Mouse (Mus musculus) kidney, adult 2 months (tissue): Measurements from ENCODE around the gene Brd1. TPM values are rescaled to one million over a fixed set of nuclear protein-coding genes. Genes with fewer than 3 reads are reported as not detected.
"Not testable (repeated sequence)": the region's sequence is repeated elsewhere in the genome, so short reads cannot be mapped to it uniquely, and the experiment has no call there.

ENCODE experiments used
- DNase-seq: peaks from one replicate; pipeline ENCODE4 v3.0.0; 2021
- H3K27ac ChIP-seq: fragments of 200-500 bp; 2 replicates; pipeline ENCODE4 v1.5.1; 2012; ENCODE audit warnings: low read depth, low read length, control low read depth, inconsistent platforms; ENCODE audit not compliant: insufficient read depth
- H3K27me3 ChIP-seq: fragments of 200-500 bp; replicated peaks from 2 replicates; pipeline ENCODE4 v1.6.1; 2012; ENCODE audit warnings: mild to moderate bottlenecking, moderate library complexity, low read length, inconsistent platforms; ENCODE audit not compliant: control insufficient read depth, insufficient read depth
- H3K36me3 ChIP-seq: fragments of 200-500 bp; 2 replicates; pipeline ENCODE4 v1.6.1; 2012; ENCODE audit warnings: mild to moderate bottlenecking, moderate library complexity, low read length, inconsistent platforms; ENCODE audit not compliant: control insufficient read depth, insufficient read depth
- H3K4me1 ChIP-seq: fragments of 200-500 bp; 2 replicates; pipeline ENCODE4 v1.6.1; 2011; ENCODE audit warnings: low read length; ENCODE audit not compliant: control insufficient read depth, insufficient read depth
- H3K4me3 ChIP-seq: fragments of 200-500 bp; 2 replicates; pipeline ENCODE4 v1.5.1; 2011; ENCODE audit warnings: mild to moderate bottlenecking, low read depth, low read length, control low read depth; ENCODE audit not compliant: insufficient read depth
- CTCF ChIP-seq: fragments of 200-500 bp; conservative IDR thresholded peaks from 2 replicates; pipeline ENCODE4 v1.5.1; 2011; ENCODE audit warnings: low read depth, mild to moderate bottlenecking, control low read depth, low read length, moderate library complexity, mixed read lengths; ENCODE audit not compliant: insufficient read depth, insufficient read length
- POLR2A ChIP-seq: fragments of 200-500 bp; IDR thresholded peaks from one replicate; pipeline ENCODE4 v1.6.1; 2011; ENCODE audit warnings: low read depth, low read length, control low read depth
- WGBS: fragments of 180-500 bp; shearing (Covaris S2); methylation state at CpG from one replicate; pipeline ENCODE4 v1.1.7; 2018; 5-methylcytosine and 5-hydroxymethylcytosine counted together
- polyA plus RNA-seq: library from polyadenylated mRNA; depleted of rRNA; stranded (reverse); fragments of >200 nt; gene quantifications from 2 replicates; pipeline ENCODE4 v1.2.3, GENCODE M21; 2012

Gene Brd1
- polyA plus RNA-seq, 1 experiment: 11.0 TPM

DNA sequence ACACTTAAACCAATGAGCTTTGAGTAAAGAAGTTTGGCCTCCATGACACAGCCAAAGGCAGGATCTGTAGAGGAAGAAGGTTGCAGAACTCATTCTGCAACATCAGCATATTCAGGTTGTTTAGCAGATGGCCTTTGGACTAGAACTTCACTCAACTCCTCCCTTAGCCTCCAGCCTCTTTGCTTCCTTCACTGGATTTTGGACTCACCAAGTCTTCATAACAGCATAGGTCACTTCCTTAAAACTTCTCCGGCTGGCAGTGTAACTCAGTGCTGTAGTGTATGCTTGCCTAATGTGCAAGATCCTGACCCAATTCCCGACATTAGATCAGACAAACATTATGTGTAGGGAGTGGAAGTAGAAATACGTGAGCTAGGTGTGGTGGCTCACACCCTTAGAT is 11.3 kb upstream of the Brd1 start:
- no peaks in the 10 kb centered on the region for H3K27me3 ChIP-seq
- TF ChIP-seq POLR2A (no peak), CTCF (no peak)
- no peaks in the 10 kb centered on the region for H3K36me3 ChIP-seq
- DNase-seq: peak; percentile 86
- no peak overlapping the region for H3K4me3 ChIP-seq
- peak overlapping the region; percentile 80 for H3K27ac ChIP-seq
- H3K4me1 ChIP-seq: peaks cover 10% of the 10 kb centered on the region
- WGBS: 58% methylated on average over 3 of the region's 3 CpGs

DNA sequence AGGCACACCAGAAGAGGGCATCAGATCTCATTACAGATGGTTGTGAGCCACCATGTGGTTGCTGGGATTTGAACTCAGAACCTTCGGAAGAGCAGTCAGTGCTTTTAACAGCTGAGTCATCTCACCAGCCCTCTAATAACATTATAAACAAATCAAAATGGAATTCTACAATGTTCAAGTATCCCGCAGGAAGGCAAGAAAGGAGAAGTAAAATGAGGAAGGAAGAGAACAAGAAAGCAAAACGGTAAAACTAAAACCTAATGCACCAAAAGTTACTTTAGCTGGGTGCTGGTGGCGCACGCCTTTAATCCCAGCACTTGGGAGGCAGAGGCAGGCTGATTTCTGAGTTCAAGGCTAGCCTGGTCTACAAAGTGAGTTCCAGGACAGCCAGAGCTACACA is 9.3 kb upstream of the Brd1 start:
- not testable (repeated sequence) for H3K36me3 ChIP-seq, DNase-seq, H3K27ac ChIP-seq, H3K27me3 ChIP-seq, H3K4me1 ChIP-seq, H3K4me3 ChIP-seq
- WGBS: 83% methylated on average over 5 of the region's 5 CpGs

DNA sequence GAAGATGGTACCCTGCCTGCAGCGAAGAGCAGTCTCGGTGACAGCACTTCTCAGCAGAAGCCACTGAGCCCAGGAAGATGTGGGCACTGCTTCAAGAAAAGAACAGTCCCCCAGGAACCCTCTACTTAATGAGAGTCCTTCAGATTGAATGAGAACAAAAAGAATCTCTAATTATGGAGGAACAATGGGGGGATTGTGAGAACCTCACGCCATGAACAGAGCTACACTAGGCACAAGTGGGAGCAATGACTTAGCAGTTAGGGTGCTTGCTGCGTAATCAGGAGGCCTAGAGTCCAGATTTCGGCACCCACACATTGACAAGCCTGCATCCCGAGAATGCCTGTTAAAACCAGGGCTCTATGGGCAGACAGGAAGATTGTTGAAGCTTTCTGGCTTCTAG is 7.3 kb upstream of the Brd1 start:
- DNase-seq: no peak
- H3K36me3 ChIP-seq: no peaks in the 10 kb centered on the region
- H3K4me1 ChIP-seq: peaks cover 10% of the 10 kb centered on the region
- no peaks in the 10 kb centered on the region for H3K27me3 ChIP-seq
- WGBS: 89% methylated on average over 6 of the region's 6 CpGs
- TF ChIP-seq CTCF (no peak), POLR2A (no peak)
- H3K4me3 ChIP-seq: no peak overlapping the region
- H3K27ac ChIP-seq: no peak overlapping the region

DNA sequence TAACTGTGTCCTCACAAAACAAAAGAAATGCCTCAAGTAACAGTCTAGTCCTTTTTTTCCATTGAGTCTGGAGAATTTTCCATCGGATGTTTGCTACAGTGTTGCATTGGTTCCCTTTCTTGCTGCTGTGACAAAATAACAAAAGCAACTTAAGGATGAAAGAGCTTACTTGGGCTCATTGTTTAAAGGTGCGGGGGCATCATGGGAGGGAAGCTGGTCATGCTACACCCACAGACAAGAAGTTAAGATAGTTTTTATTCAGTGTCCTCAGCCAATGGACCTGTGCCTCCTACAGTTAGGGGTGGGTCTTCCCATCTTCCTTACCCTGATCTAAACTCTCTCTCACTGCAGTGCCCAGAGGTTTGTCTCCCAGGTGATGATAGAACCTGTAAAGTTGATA is 4.4 kb upstream of the Brd1 start:
- WGBS: 86% methylated on average over 2 of the region's 2 CpGs
- H3K4me1 ChIP-seq: peaks cover 4% of the 10 kb centered on the region; the same call in 1 of the 2 replicates
- no peaks in the 10 kb centered on the region for H3K36me3 ChIP-seq

DNA sequence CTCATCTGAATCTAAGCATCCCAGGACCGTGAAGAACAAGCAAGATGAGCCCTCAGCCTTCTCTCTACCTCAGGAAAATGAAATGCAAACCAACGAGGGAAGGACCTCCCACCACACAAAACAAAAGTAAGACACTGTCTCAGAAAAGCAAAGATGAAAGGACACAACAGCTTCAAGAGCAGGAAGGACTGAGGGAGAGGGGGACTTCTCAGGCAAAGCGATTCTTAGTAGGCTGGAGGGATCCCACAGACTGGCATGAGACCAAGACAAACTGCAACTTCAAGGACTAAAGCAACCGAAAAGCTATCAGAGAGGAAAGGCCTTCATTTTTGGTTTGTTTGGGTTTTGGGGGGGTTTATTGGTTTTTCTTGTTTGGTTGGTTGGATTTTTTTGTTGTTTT is 2.1 kb upstream of the Brd1 start:
- no peaks in the 10 kb centered on the region for H3K27me3 ChIP-seq
- WGBS: 70% methylated on average over 4 of the region's 4 CpGs
- TF ChIP-seq POLR2A: no peak
- no peak for TF ChIP-seq CTCF
- no peak for DNase-seq
- peaks cover 13% of the 10 kb centered on the region; the same call in 1 of the 2 replicates for H3K4me1 ChIP-seq
- H3K4me3 ChIP-seq: no peak overlapping the region
- H3K36me3 ChIP-seq: no peaks in the 10 kb centered on the region
- H3K27ac ChIP-seq: no peak overlapping the region

More for the DNA sequence above, 4.4 kb upstream of the Brd1 start:
- TF ChIP-seq POLR2A: no peak
- TF ChIP-seq CTCF: no peak
- no peak overlapping the region for H3K27ac ChIP-seq
- no peak overlapping the region for H3K4me3 ChIP-seq
- DNase-seq: no peak
- H3K27me3 ChIP-seq: no peaks in the 10 kb centered on the region

DNA sequence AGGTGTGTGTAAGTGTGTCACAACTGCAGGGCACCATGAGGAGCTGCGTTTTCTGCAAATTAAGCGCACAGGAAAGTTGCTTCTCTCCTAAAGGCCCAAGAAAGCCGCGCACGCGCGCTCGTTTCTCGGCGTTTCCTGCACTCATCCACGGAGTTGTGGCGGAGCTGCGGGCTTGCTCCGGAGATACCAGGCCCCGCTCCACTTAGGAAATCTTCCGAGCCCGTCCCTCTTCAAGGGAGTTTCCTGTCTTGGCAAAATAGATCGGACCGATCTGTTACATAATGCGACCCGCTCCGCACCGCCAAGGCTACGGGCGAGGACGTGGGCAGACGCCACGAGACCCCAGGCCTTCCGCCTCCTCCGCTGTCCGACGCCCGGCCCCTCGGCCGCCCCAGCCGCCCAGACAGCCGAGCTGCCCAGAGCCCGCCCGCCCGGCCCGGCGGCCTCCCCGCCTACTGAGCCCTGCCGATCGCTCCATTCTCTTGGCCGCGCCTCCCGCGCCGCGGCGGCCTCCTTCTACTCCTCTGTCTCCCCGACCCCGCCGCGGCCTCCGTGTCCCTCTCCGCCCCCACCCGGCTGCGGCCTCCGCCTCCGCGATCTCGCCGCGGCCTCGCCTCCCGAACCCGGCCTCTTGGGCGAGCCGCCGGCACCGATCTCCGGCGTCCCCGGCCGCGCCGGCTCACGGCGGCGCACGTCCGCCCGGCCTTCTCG is 837 bp downstream of the Brd1 start:
- peak; percentile 78 for DNase-seq
- Histone ChIP-seq H3K27ac (peak overlapping the region; percentile 33), H3K36me3 (peaks cover 4% of the 10 kb centered on the region; the same call in 1 of the 2 replicates), H3K4me1 (peaks cover 13% of the 10 kb centered on the region; the same call in 1 of the 2 replicates), H3K27me3 (no peaks in the 10 kb centered on the region), H3K4me3 (peak overlapping the region; percentile 89)
- TF ChIP-seq CTCF (no peak), POLR2A (peak; percentile 36)
- WGBS: 1% methylated on average over 65 of the region's 86 CpGs

DNA sequence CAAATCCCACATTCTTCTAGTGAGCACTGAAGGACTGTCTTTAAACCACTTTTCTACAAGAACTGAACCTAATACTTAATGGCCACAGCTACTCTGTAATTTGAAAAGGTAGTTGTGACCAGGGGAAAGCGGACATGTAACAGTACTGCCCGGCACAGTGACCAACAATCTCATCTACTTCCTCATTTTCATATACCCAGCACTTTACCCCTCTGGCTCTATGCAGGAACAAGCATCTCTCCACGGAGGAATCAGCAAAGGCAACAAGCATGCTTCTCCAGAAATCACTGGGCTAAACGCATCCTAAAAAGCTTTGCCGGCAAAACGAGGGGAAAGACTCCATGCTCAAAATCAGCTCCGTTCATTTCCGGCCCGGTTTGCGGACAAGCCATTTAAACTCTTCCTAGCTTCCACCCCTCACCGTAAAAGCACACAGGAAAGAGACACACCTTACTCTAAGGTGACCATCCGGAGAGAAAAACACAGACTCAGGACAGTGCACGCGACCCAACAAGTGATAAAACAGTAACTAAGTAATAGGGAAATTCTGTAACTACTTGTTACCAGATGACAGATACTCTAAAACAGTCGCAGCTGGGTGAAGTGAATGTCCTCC is 1.5 kb downstream of the Brd1 start:
- DNase-seq: no peak
- H3K27me3 ChIP-seq: no peaks in the 10 kb centered on the region
- H3K36me3 ChIP-seq: peaks cover 4% of the 10 kb centered on the region; the same call in 1 of the 2 replicates
- WGBS: 3% methylated on average over 15 of the region's 15 CpGs
- H3K27ac ChIP-seq: 0 out of 2 replicates have a peak overlapping the region, but pooled peaks have one; percentile 33
- TF ChIP-seq POLR2A (no peak), CTCF (no peak)
- peak overlapping the region; percentile 89 for H3K4me3 ChIP-seq
- peaks cover 13% of the 10 kb centered on the region; the same call in 1 of the 2 replicates for H3K4me1 ChIP-seq
